In the genomic region with DNA sequence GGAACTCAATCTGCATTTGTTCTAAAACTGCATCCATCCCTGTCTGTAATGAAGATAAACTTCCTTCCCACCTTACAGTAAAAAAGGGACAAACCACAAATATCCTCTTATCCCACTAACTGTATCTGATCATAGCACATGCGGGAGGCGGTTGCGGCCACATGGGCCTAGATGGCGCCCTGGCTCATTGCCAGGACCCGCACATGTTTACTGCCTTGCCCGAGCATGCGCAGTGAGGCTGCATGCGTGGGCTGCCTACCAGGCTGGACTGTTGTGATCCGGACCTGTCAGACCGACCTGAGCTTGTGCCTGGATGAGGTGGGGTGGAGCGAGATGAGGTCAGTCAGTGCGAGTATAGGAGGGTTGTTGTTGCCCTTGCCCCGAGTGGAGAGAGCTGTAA, we compare ENCODE assay signal across 13 mouse cellular contexts.
DNase-seq lines count a peak whose midpoint lies in the region; TF ChIP-seq lines count a peak whose summit lies in the region.
"Had no signal": no experiment of that assay in that cellular context is flagged by ENCODE, and none has a peak within 500 bp of the region (broad histone marks: within the 10 kb centered on the region; RNA-seq: fewer than 3 reads in every experiment).

No protein-coding gene starts in this region.

- intact Hi-C loops in gastrocnemius, adult 2 months (cut with DNase I): no loop called here

- no peaks in the 10 kb centered on the region for H3K9me3 ChIP-seq in ES-Bruce4 (replicated peaks; ENCODE audit: control insufficient read depth, insufficient read depth, low read length, poor library complexity, severe bottlenecking)
- H3K9me3 ChIP-seq: G1E; hindbrain, embryonic 15.5 days; liver, embryonic 13.5 days had no signal

- H3K9ac ChIP-seq in ES-Bruce4 (ENCODE audit: low read depth, poor library complexity, severe bottlenecking): no peak overlapping the region
- H3K9ac ChIP-seq: hindbrain, embryonic 15.5 days; liver, embryonic 13.5 days had no signal

- H3K36me3 ChIP-seq in ES-Bruce4 (ENCODE audit: control insufficient read depth, insufficient read depth, low read length, poor library complexity, severe bottlenecking): no peaks in the 10 kb centered on the region
- H3K36me3 ChIP-seq: G1E; hindbrain, embryonic 15.5 days; liver, embryonic 13.5 days had no signal

- peak; percentile 2 for DNase-seq in cerebellum, adult 11-12 months
- no peak for DNase-seq in cerebellum, adult 9-11 months
- peak; percentile 40 to 42 for DNase-seq in frontal cortex, postnatal 36 days (ENCODE audit: low spot score in 2 of 2)
- DNase-seq in right cerebral cortex, postnatal 10 days (ENCODE audit: low spot score in 2 of 2): peak; percentile 34 to 53
- no peak for DNase-seq in urinary bladder, postnatal 14 days (ENCODE audit: low spot score)
- DNase-seq in adrenal gland, postnatal 25 days: no peak
- DNase-seq in gastrocnemius, adult 2 months: no peak
- DNase-seq: gastrocnemius, postnatal 10 days; liver, embryonic 13.5 days had no signal

- no peaks in the 10 kb centered on the region for H3K27me3 ChIP-seq in ES-Bruce4 (ENCODE audit: control insufficient read depth, insufficient read depth, low read length, poor library complexity, severe bottlenecking)
- H3K27me3 ChIP-seq: hindbrain, embryonic 15.5 days; liver, embryonic 13.5 days had no signal

- TF ChIP-seq EP300 in ES-Bruce4 (IDR thresholded peaks at IDR 0.05; ENCODE audit: insufficient read depth, low read depth, low read length): no peak

- TF ChIP-seq POLR2A in ES-Bruce4 (IDR thresholded peaks at IDR 0.05; ENCODE audit: insufficient read depth, low read length): no peak

- H3K4me3 ChIP-seq in ES-Bruce4 (ENCODE audit: low read depth, low read length): no peak overlapping the region
- H3K4me3 ChIP-seq in gastrocnemius, adult 2 months: no peak overlapping the region
- H3K4me3 ChIP-seq: erythroblast, embryonic 14.5 days; hindbrain, embryonic 15.5 days; liver, embryonic 13.5 days had no signal

- H3K4me1 ChIP-seq in ES-Bruce4 (ENCODE audit: control insufficient read depth, insufficient read depth, low read length): no peaks in the 10 kb centered on the region
- H3K4me1 ChIP-seq: hindbrain, embryonic 15.5 days had no signal

- peak; percentile 11 for TF ChIP-seq CTCF in ES-Bruce4 (IDR thresholded peaks at IDR 0.05; ENCODE audit: low read depth, low read length)
- TF ChIP-seq CTCF in gastrocnemius, adult 2 months (IDR thresholded peaks at IDR 0.05): no peak

- no peak overlapping the region for H3K27ac ChIP-seq in ES-Bruce4 (ENCODE audit: insufficient read depth, low read length)
- H3K27ac ChIP-seq in gastrocnemius, adult 2 months: no peak overlapping the region
- H3K27ac ChIP-seq: hindbrain, embryonic 15.5 days; liver, embryonic 13.5 days had no signal

Comparison
In these comparisons a context has a peak if more than half of its experiments do, and no peak if none do; other contexts are left out.
1. DNase-seq: peak in cerebellum, adult 11-12 months (single experiment), frontal cortex, postnatal 36 days (2 of 2) and right cerebral cortex, postnatal 10 days (2 of 2); none in cerebellum, adult 9-11 months (single experiment), urinary bladder, postnatal 14 days (single experiment), adrenal gland, postnatal 25 days (single experiment) and gastrocnemius, adult 2 months (single experiment).